28 mouse cellular contexts compared by ENCODE assay signal in the genomic region with DNA sequence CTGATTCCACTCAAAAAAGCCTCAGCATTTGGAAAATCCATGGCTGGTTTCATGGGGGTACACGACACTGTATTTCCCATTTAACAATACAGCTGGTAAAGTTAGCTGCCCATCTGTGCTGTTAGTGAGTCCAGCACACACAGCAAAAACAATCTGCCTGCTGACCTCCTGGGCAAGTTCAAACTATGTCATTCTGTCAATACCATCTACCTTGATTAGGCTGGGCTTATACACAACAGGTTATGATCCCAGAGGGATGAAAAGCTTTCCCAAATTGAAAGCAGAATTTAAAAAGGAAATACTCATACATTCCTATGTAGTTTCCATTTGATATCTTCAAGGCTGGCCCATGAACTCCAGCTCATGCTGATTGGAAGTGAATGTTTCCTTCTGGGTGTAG.
DNase-seq lines count a peak whose midpoint lies in the region; ATAC-seq lines count a peak whose summit lies in the region.
"Had no signal": no experiment of that assay in that cellular context is flagged by ENCODE, and none has a peak within 500 bp of the region (broad histone marks: within the 10 kb centered on the region; RNA-seq: fewer than 3 reads in every experiment).

No protein-coding gene starts in this region.

- no peaks in the 10 kb centered on the region for H3K36me3 ChIP-seq in embryonic facial prominence, embryonic 11.5 days (replicated peaks; ENCODE audit: control insufficient read depth, insufficient read depth, low read depth, low read length)
- peaks cover 11% of the 10 kb centered on the region for H3K36me3 ChIP-seq in embryonic facial prominence, embryonic 10.5 days (replicated peaks)
- no peaks in the 10 kb centered on the region for H3K36me3 ChIP-seq in limb, embryonic 11.5 days (ENCODE audit: control insufficient read depth, insufficient read depth, low read length)
- H3K36me3 ChIP-seq in limb, embryonic 10.5 days: no peaks in the 10 kb centered on the region
- no peaks in the 10 kb centered on the region for H3K36me3 ChIP-seq in limb, embryonic 12.5 days
- H3K36me3 ChIP-seq: embryonic facial prominence, embryonic 15.5 days; forebrain, embryonic 15.5 days; G1E had no signal

- H3K27ac ChIP-seq in embryonic facial prominence, embryonic 11.5 days (replicated peaks; ENCODE audit: low read depth, low read length): no peak overlapping the region
- no peak overlapping the region for H3K27ac ChIP-seq in embryonic facial prominence, embryonic 10.5 days (replicated peaks)
- no peak overlapping the region for H3K27ac ChIP-seq in limb, embryonic 11.5 days (replicated peaks; ENCODE audit: low read depth, low read length)
- no peak overlapping the region for H3K27ac ChIP-seq in limb, embryonic 10.5 days
- H3K27ac ChIP-seq in limb, embryonic 12.5 days: no peak overlapping the region
- H3K27ac ChIP-seq: embryonic facial prominence, embryonic 13.5 days; embryonic facial prominence, embryonic 15.5 days; forebrain, embryonic 13.5 days; forebrain, embryonic 15.5 days had no signal

- H3K4me1 ChIP-seq in embryonic facial prominence, embryonic 11.5 days (ENCODE audit: control insufficient read depth, insufficient read depth, low read length): no peaks in the 10 kb centered on the region
- H3K4me1 ChIP-seq in embryonic facial prominence, embryonic 10.5 days: peaks cover 17% of the 10 kb centered on the region
- no peaks in the 10 kb centered on the region; the same call in 1 of the 2 replicates for H3K4me1 ChIP-seq in limb, embryonic 11.5 days (ENCODE audit: control insufficient read depth, insufficient read depth, low read length)
- peaks cover 32% of the 10 kb centered on the region for H3K4me1 ChIP-seq in limb, embryonic 10.5 days
- H3K4me1 ChIP-seq in limb, embryonic 12.5 days (replicated peaks): peaks cover 14% of the 10 kb centered on the region; the same call in 1 of the 2 replicates
- H3K4me1 ChIP-seq: embryonic facial prominence, embryonic 15.5 days; forebrain, embryonic 13.5 days; forebrain, embryonic 15.5 days had no signal

- no peak overlapping the region for H3K9ac ChIP-seq in embryonic facial prominence, embryonic 11.5 days (replicated peaks; ENCODE audit: low read length)
- H3K9ac ChIP-seq in limb, embryonic 11.5 days (ENCODE audit: low read length): no peak overlapping the region
- no peak overlapping the region for H3K9ac ChIP-seq in limb, embryonic 12.5 days (replicated peaks)
- H3K9ac ChIP-seq: embryonic facial prominence, embryonic 13.5 days; embryonic facial prominence, embryonic 15.5 days; forebrain, embryonic 13.5 days; forebrain, embryonic 15.5 days; forebrain, postnatal 0 days had no signal

- H3K4me3 ChIP-seq in embryonic facial prominence, embryonic 11.5 days (ENCODE audit: low read depth, low read length): no peak overlapping the region
- H3K4me3 ChIP-seq in embryonic facial prominence, embryonic 10.5 days: no peak overlapping the region
- no peak overlapping the region for H3K4me3 ChIP-seq in limb, embryonic 11.5 days (ENCODE audit: low read depth, low read length)
- H3K4me3 ChIP-seq in limb, embryonic 10.5 days: no peak overlapping the region
- no peak overlapping the region for H3K4me3 ChIP-seq in limb, embryonic 12.5 days (replicated peaks)
- H3K4me3 ChIP-seq: embryonic facial prominence, embryonic 13.5 days; embryonic facial prominence, embryonic 15.5 days; erythroblast, embryonic 14.5 days; forebrain, embryonic 13.5 days; forebrain, embryonic 15.5 days had no signal

- ATAC-seq in embryonic facial prominence, embryonic 11.5 days (replicated peaks; ENCODE audit: insufficient number of reproducible peaks, low FRiP score, low TSS enrichment, low read depth): no peak
- no peak for ATAC-seq in limb, embryonic 11.5 days (ENCODE audit: insufficient number of reproducible peaks, low FRiP score, low TSS enrichment, low read depth)
- ATAC-seq in limb, embryonic 12.5 days (ENCODE audit: insufficient number of reproducible peaks, insufficient read depth, low FRiP score, low TSS enrichment, low read depth): peak; percentile 68; the same call in 1 of the 2 replicates
- ATAC-seq: activated CD4-positive, CD25-positive, alpha-beta regulatory T cell, adult 4 months; CD4-positive, CD25-positive, alpha-beta regulatory T cell, adult 4 months; forebrain, embryonic 13.5 days; forebrain, embryonic 15.5 days; forebrain, postnatal 0 days; Patski had no signal

- H3K4me2 ChIP-seq in embryonic facial prominence, embryonic 11.5 days (ENCODE audit: low read depth, low read length): no peak overlapping the region
- H3K4me2 ChIP-seq in limb, embryonic 11.5 days (ENCODE audit: low read depth, severe bottlenecking): no peak overlapping the region
- H3K4me2 ChIP-seq in limb, embryonic 12.5 days: no peak overlapping the region
- H3K4me2 ChIP-seq: embryonic facial prominence, embryonic 13.5 days; embryonic facial prominence, embryonic 15.5 days; forebrain, embryonic 13.5 days; forebrain, embryonic 15.5 days had no signal

- DNase-seq in embryonic facial prominence, embryonic 11.5 days (ENCODE audit: low spot score): peak; percentile 53
- DNase-seq in embryonic facial prominence, embryonic 10.5 days (ENCODE audit: low spot score): no peak
- DNase-seq in limb, embryonic 11.5 days (ENCODE audit: low spot score): peak; percentile 25
- DNase-seq in limb, embryonic 10.5 days (ENCODE audit: low spot score): no peak
- no peak for DNase-seq in cerebellum, adult 18-20 months
- no peak for DNase-seq in gastrocnemius, postnatal 10 days
- DNase-seq: adrenal gland, adult 8-10 months; adrenal gland, postnatal 14 days; adrenal gland, postnatal 36 days; B cell, adult 2 months; cerebellum, adult 11-12 months; cerebellum, adult 8-10 months; cerebellum, adult 9-11 months; cerebellum, postnatal 14 days; cerebellum, postnatal 36 days; embryo, embryonic 11 days; forebrain, postnatal 0 days had no signal

- no peaks in the 10 kb centered on the region for H3K9me3 ChIP-seq in embryonic facial prominence, embryonic 11.5 days (replicated peaks; ENCODE audit: control insufficient read depth, low read length)
- H3K9me3 ChIP-seq in embryonic facial prominence, embryonic 10.5 days: no peaks in the 10 kb centered on the region
- no peaks in the 10 kb centered on the region for H3K9me3 ChIP-seq in limb, embryonic 11.5 days (ENCODE audit: control insufficient read depth, low read length)
- no peaks in the 10 kb centered on the region for H3K9me3 ChIP-seq in limb, embryonic 10.5 days (replicated peaks)
- H3K9me3 ChIP-seq in limb, embryonic 12.5 days: no peaks in the 10 kb centered on the region
- H3K9me3 ChIP-seq: embryonic facial prominence, embryonic 13.5 days; embryonic facial prominence, embryonic 15.5 days; forebrain, embryonic 13.5 days; forebrain, embryonic 15.5 days had no signal

- H3K27me3 ChIP-seq in embryonic facial prominence, embryonic 11.5 days (ENCODE audit: control insufficient read depth, insufficient read depth, low read length): no peaks in the 10 kb centered on the region
- no peaks in the 10 kb centered on the region for H3K27me3 ChIP-seq in embryonic facial prominence, embryonic 10.5 days (replicated peaks; ENCODE audit: low read depth, poor library complexity, severe bottlenecking)
- no peaks in the 10 kb centered on the region for H3K27me3 ChIP-seq in limb, embryonic 11.5 days (ENCODE audit: control insufficient read depth, insufficient read depth, low read length)
- H3K27me3 ChIP-seq in limb, embryonic 10.5 days (ENCODE audit: low read depth, poor library complexity, severe bottlenecking): no peaks in the 10 kb centered on the region; the same call in 1 of the 2 replicates
- no peaks in the 10 kb centered on the region for H3K27me3 ChIP-seq in limb, embryonic 12.5 days
- H3K27me3 ChIP-seq: CH12.LX; embryonic facial prominence, embryonic 13.5 days; embryonic facial prominence, embryonic 15.5 days; forebrain, embryonic 13.5 days; forebrain, embryonic 15.5 days; Patski had no signal

- WGBS in embryonic facial prominence, embryonic 11.5 days: 41% methylated on average over 1 of the region's 1 CpGs
- WGBS in embryonic facial prominence, embryonic 10.5 days: 72% methylated on average over 1 of the region's 1 CpGs
- WGBS in limb, embryonic 11.5 days: 55% methylated on average over 1 of the region's 1 CpGs
- 39% methylated on average over 1 of the region's 1 CpGs for WGBS in limb, embryonic 10.5 days
- WGBS in limb, embryonic 12.5 days: 37% methylated on average over 1 of the region's 1 CpGs

Comparison
In these comparisons a context has a peak if more than half of its experiments do, and no peak if none do; other contexts are left out.
1. DNase-seq: peak in embryonic facial prominence, embryonic 11.5 days (single experiment) and limb, embryonic 11.5 days (single experiment); none in embryonic facial prominence, embryonic 10.5 days (single experiment), limb, embryonic 10.5 days (single experiment), cerebellum, adult 18-20 months (0 of 2) and gastrocnemius, postnatal 10 days (single experiment).